Mouse (Mus musculus) adipocyte (in vitro differentiated cells): ENCODE results near the gene Ube2v1.

ENCODE experiments used
- DNase-seq: peaks from one replicate; pipeline ENCODE4 v3.0.0-alpha.2; 2016; ENCODE audit warnings: low spot score

Ube2v1 gene

GRCm38 (mm10) chr2:167593551-167594250 is 38.2 kb downstream of the Ube2v1 start:
- DNase-seq: no peak

GRCm38 (mm10) chr2:167588774-167589577 is 42.9 kb downstream of the Ube2v1 start:
- DNase-seq: no peak

- DNase-seq: no peak
These were observed 44.9 kb downstream of the Ube2v1 start for GRCm38 (mm10) chr2:167586976-167587375.

- DNase-seq: peak; percentile 73
These were observed 45.9 kb downstream of the Ube2v1 start for GRCm38 (mm10) chr2:167586041-167586440.

- no peak for DNase-seq
These were observed 46.6 kb downstream of the Ube2v1 start for GRCm38 (mm10) chr2:167585273-167585672.

- DNase-seq: no peak
These were observed 48.5 kb downstream of the Ube2v1 start for GRCm38 (mm10) chr2:167583161-167583952.

- no peak for DNase-seq
These were observed 53.4 kb downstream of the Ube2v1 start for GRCm38 (mm10) chr2:167578521-167578920.

GRCm38 (mm10) chr2:167577186-167577785 is 54.6 kb downstream of the Ube2v1 start:
- no peak for DNase-seq

GRCm38 (mm10) chr2:167576121-167576620 is 55.7 kb downstream of the Ube2v1 start:
- no peak for DNase-seq

GRCm38 (mm10) chr2:167575581-167575980 is 56.3 kb downstream of the Ube2v1 start:
- DNase-seq: no peak

GRCm38 (mm10) chr2:167574814-167575213 is 57.1 kb downstream of the Ube2v1 start:
- DNase-seq: peak; percentile 84

- DNase-seq: no peak
These were observed 60.3 kb downstream of the Ube2v1 start for GRCm38 (mm10) chr2:167571442-167572220.

- DNase-seq: no peak
These were observed 61.1 kb downstream of the Ube2v1 start for GRCm38 (mm10) chr2:167570815-167571214.

- peak; percentile 100 for DNase-seq
These were observed 61.8 kb downstream of the Ube2v1 start for GRCm38 (mm10) chr2:167569934-167570651.

- no peak for DNase-seq
These were observed 63.8 kb downstream of the Ube2v1 start for GRCm38 (mm10) chr2:167568112-167568511.

- peak; percentile 74 for DNase-seq
These were observed 66.2 kb downstream of the Ube2v1 start for GRCm38 (mm10) chr2:167565682-167566081.

GRCm38 (mm10) chr2:167565312-167565656 is 66.6 kb downstream of the Ube2v1 start:
- DNase-seq: no peak

GRCm38 (mm10) chr2:167564551-167565311 is 67.2 kb downstream of the Ube2v1 start:
- DNase-seq: no peak

GRCm38 (mm10) chr2:167563703-167564102 is 68.2 kb downstream of the Ube2v1 start:
- no peak for DNase-seq

- DNase-seq: no peak
These were observed 68.9 kb downstream of the Ube2v1 start for GRCm38 (mm10) chr2:167563035-167563434.
